Mouse (Mus musculus): ENCODE results near the gene Slc29a4. TPM values are rescaled to one million over a fixed set of nuclear protein-coding genes. Genes with fewer than 3 reads are reported as not detected.

The Slc29a4 gene
- polyA plus RNA-seq, 1 experiment from 2014 or later: 66.7 TPM

DNA sequence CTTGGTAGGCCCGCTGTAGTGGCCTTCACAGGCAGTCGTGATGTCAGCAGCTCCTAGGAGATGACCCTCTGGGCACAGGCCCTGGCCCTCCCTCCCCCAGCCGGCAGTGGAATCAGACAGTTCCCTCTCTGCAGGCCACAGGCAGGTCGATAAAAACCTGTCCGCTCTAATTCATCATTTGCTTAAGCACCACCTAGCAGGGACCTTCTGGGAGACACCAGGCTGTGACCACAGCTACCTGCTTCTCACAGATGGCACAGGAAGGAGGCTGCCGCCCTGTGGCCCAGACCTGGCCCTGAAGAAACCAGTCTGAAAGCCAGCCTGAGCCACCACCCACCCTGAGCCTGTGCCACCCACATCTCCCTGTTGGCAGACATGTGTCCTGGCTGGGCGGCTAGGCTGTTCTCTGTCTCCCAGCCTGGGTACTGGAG, 14.2 kb upstream of the Slc29a4 start:
- Histone ChIP-seq H3K4me1 (0 out of 2 replicates have a peak, but pooled peaks cover 6% of the 10 kb centered on the region), H3K9me3 (peaks cover 5% of the 10 kb centered on the region), H3K4me3 (no peak overlapping the region), H3K27ac (no peak overlapping the region), H3K27me3 (replicated peaks) (no peaks in the 10 kb centered on the region), H3K4me2 (replicated peaks) (no peak overlapping the region), H3K9ac (no peak overlapping the region), H3K36me3 (no peaks in the 10 kb centered on the region)
- 65% methylated on average over 7 of the region's 7 CpGs for WGBS
- ATAC-seq (ENCODE audit: low FRiP score, low read depth): no peak

DNA sequence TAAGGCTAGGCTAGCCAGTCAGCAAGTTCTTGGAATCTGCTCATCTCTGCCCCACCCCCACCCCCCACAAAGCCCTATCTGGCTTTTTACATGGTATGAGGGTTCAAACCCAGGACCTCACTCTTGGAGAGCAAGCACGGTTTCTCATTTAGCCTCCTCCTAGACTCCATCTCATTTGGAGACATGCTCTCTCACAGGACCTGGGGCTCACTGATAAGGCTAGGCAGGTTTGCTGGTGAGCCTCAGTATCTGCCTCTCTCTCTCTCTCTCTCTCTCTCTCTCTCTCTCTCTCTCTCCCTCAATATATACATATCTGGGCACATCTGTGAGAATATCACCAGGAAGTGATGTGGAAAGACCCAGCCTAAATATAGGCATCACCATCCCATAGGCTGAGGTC, 13.2 kb upstream of the Slc29a4 start:
- 93% methylated on average over 1 of the region's 1 CpGs for WGBS
- no peaks in the 10 kb centered on the region for H3K4me1 ChIP-seq
- peaks cover 8% of the 10 kb centered on the region for H3K9me3 ChIP-seq
- H3K27ac ChIP-seq: no peak overlapping the region
- H3K4me3 ChIP-seq: no peak overlapping the region
- H3K9ac ChIP-seq: no peak overlapping the region
- H3K4me2 ChIP-seq (replicated peaks): no peak overlapping the region
- H3K36me3 ChIP-seq: no peaks in the 10 kb centered on the region
- H3K27me3 ChIP-seq (replicated peaks): no peaks in the 10 kb centered on the region
- ATAC-seq (ENCODE audit: low FRiP score, low read depth): no peak

DNA sequence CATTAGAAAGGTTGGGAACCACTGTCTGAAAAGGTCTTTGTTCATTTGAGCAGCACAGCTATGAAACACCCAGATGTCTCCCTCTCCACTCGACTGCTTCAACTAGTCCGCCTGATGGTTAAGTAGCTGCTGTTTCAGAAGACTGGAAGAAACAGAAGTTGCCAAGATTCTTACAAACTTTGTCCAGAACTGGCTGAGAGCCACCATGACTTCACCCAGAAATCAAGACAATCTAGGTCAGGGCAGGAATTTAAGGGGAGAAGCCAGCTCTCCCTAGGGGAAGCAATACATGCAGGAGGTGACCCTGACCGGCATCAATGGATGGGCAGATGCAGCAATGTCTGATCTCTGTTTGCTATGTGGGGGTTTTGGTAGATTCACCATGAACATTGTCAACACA, 10.4 kb upstream of the Slc29a4 start:
- Histone ChIP-seq H3K27ac (no peak overlapping the region), H3K36me3 (no peaks in the 10 kb centered on the region), H3K4me1 (no peaks in the 10 kb centered on the region), H3K9me3 (peaks cover 8% of the 10 kb centered on the region), H3K27me3 (replicated peaks) (no peaks in the 10 kb centered on the region), H3K4me3 (no peak overlapping the region), H3K4me2 (replicated peaks) (no peak overlapping the region), H3K9ac (no peak overlapping the region)
- ATAC-seq (ENCODE audit: low FRiP score, low read depth): no peak
- 86% methylated on average over 3 of the region's 3 CpGs for WGBS

DNA sequence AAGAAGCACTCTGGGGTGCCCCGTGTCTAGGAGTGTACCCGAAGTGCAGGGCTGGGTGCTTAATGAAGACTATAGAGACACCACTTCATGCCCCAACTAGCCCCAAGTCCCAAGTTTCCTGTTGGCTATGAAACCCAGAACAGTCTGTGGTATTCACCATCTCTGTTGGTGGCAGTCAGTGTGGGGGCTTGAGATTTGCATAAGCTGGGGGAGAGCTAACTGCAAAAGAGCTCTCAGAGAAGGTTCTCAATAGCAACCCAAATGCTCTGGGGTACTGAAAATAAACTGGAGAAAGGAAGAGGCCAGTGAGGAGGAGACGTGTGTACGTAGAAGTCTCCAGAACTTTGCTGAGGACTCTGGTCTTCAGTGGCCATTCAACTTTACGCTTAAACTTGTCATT, 9.8 kb upstream of the Slc29a4 start:
- ATAC-seq (ENCODE audit: low FRiP score, low read depth): no peak
- peaks cover 8% of the 10 kb centered on the region for H3K9me3 ChIP-seq
- H3K36me3 ChIP-seq: no peaks in the 10 kb centered on the region
- H3K27me3 ChIP-seq (replicated peaks): no peaks in the 10 kb centered on the region
- WGBS: 89% methylated on average over 5 of the region's 5 CpGs
- no peak overlapping the region for H3K27ac ChIP-seq
- no peak overlapping the region for H3K9ac ChIP-seq
- H3K4me2 ChIP-seq (replicated peaks): no peak overlapping the region
- H3K4me3 ChIP-seq: no peak overlapping the region
- H3K4me1 ChIP-seq: no peaks in the 10 kb centered on the region

DNA sequence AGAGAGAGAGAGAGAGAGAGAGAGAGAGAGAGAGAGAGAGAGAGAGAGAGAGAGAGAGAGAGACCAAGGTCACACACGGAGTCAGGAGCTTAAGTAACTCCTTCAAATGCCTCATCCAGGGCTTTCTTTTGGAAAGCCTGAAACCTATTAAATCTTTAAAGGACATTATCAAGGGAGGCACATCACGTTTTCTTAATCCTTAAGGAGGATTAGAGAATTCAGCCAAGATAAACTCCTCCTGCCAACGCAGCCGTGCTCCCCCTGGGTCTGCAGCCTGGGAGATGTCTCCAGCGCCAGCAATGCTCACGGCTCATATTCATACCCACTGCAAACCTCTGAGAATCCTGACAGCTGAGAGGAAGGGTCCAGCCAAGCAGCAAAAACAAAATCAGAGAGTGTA, 3.4 kb upstream of the Slc29a4 start:
- 68% methylated on average over 6 of the region's 6 CpGs for whole genome bisulfite sequencing
- no peaks in the 10 kb centered on the region for H3K27me3 ChIP-seq (replicated peaks)
- H3K9ac ChIP-seq: no peak overlapping the region
- H3K27ac ChIP-seq: no peak overlapping the region
- H3K4me1 ChIP-seq: peaks cover 15% of the 10 kb centered on the region
- H3K9me3 ChIP-seq: no peaks in the 10 kb centered on the region
- ATAC-seq (ENCODE audit: low FRiP score, low read depth): no peak
- H3K4me3 ChIP-seq: no peak overlapping the region
- H3K36me3 ChIP-seq: no peaks in the 10 kb centered on the region
- H3K4me2 ChIP-seq (replicated peaks): no peak overlapping the region

DNA sequence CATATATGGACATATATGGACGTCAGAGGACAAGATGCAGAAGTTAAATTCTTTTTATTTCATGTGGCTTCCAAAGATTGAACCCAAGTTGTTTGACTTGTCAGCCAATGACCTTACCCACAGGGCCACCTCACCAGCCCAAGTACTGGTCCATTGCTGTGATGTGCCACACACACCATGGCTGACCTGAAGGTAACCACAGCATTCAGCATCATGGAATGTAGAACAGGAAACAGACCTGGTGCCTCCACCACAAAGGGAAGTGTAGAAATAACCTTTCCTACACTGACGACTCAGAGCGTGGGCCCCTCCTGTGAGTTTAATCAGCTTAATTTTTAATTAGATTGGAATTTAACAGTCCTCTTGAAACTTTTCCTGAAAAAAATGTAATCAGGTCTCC, 2.0 kb upstream of the Slc29a4 start:
- ATAC-seq (ENCODE audit: low FRiP score, low read depth): no peak
- no peak overlapping the region for H3K4me2 ChIP-seq (replicated peaks)
- 89% methylated on average over 3 of the region's 3 CpGs for WGBS
- H3K4me1 ChIP-seq: peaks cover 24% of the 10 kb centered on the region
- no peak overlapping the region for H3K4me3 ChIP-seq
- H3K27ac ChIP-seq: no peak overlapping the region
- no peak overlapping the region for H3K9ac ChIP-seq
- no peaks in the 10 kb centered on the region for H3K36me3 ChIP-seq
- no peaks in the 10 kb centered on the region for H3K9me3 ChIP-seq
- H3K27me3 ChIP-seq (replicated peaks): no peaks in the 10 kb centered on the region

DNA sequence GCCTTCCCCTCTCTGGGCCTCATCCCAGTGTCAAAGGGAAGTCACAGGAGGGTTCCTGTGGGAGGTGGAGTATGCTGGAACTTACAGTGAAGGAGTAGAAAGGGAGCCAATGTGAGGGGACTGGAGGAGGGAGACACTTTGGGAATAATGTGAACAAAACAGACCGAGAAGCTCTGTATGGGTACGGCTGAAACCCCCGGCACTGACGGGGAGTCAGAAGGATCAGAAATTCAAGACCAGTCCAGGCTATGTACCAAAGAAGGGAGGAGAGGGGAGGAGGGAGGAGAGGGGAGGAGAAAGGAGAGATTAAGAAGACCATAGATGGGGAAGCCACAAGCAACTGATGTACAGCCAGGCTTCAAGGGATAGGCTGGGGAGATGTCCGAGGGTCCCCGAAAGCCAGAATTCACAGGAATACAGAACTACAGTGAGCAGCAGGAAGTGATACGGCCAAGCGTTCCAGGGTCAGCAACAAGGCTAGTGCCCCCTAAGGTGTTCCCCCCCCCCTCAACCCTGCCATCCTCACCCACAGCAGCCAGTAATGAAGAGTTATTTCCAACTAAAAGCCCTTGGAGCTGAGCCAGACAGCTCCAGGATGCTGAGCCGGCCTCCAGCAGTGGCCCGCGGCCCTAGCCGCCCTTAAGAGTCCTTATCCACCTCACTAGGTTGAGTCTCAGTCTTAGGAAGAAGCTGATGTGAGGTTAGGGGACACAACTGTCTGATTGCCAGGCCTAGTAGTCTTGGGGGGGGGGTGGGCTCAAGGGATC, 842 bp downstream of the Slc29a4 start:
- H3K4me1 ChIP-seq: peaks cover 25% of the 10 kb centered on the region
- H3K4me2 ChIP-seq (replicated peaks): peak overlapping the region; percentile 20; the same call in 1 of the 2 replicates
- H3K9me3 ChIP-seq: no peaks in the 10 kb centered on the region
- no peak for ATAC-seq (ENCODE audit: low FRiP score, low read depth)
- H3K27ac ChIP-seq: no peak overlapping the region
- no peaks in the 10 kb centered on the region for H3K36me3 ChIP-seq
- WGBS: 67% methylated on average over 12 of the region's 12 CpGs
- H3K9ac ChIP-seq: no peak overlapping the region
- H3K4me3 ChIP-seq: no peak overlapping the region
- H3K27me3 ChIP-seq (replicated peaks): no peaks in the 10 kb centered on the region

DNA sequence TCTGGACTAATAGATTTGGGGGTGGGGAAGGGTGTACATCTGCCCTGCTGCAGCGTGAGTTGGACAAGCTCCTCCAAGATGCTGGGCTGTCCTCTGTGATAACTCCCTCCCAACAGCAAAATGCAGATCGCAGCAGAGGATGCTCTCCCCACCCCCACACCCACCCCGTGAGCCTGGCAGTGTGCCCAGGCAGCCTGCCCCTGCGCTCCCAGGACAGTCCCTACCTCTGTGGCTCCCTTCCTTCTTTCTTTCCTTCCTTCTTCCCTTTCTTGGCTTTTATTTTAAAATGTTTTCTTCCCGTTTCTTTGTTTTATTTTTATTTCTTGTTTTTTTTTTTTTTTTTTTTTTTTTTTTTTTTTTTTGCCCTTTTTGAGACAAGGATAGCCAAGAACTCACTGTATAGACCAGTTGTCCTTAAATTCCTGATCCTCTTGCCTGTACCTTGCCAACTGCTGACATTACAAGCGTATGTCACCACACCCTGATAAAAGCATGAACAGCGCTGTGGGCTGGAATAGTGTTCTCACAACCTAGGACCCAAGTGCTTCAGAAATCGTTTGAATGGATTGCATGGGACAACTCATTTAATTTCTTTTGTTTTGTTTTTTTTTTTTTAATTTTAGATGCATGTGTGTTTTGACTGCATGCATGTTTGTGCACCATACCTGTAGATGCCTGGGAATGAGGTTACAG, 1.6 kb downstream of the Slc29a4 start:
- Histone ChIP-seq H3K36me3 (no peaks in the 10 kb centered on the region), H3K9ac (no peak overlapping the region), H3K9me3 (no peaks in the 10 kb centered on the region), H3K4me3 (no peak overlapping the region), H3K27me3 (replicated peaks) (no peaks in the 10 kb centered on the region), H3K4me1 (peaks cover 25% of the 10 kb centered on the region), H3K27ac (no peak overlapping the region), H3K4me2 (replicated peaks) (peak overlapping the region; percentile 20; the same call in 1 of the 2 replicates)
- 57% methylated on average over 8 of the region's 8 CpGs for WGBS
- ATAC-seq (ENCODE audit: low FRiP score, low read depth): no peak

DNA sequence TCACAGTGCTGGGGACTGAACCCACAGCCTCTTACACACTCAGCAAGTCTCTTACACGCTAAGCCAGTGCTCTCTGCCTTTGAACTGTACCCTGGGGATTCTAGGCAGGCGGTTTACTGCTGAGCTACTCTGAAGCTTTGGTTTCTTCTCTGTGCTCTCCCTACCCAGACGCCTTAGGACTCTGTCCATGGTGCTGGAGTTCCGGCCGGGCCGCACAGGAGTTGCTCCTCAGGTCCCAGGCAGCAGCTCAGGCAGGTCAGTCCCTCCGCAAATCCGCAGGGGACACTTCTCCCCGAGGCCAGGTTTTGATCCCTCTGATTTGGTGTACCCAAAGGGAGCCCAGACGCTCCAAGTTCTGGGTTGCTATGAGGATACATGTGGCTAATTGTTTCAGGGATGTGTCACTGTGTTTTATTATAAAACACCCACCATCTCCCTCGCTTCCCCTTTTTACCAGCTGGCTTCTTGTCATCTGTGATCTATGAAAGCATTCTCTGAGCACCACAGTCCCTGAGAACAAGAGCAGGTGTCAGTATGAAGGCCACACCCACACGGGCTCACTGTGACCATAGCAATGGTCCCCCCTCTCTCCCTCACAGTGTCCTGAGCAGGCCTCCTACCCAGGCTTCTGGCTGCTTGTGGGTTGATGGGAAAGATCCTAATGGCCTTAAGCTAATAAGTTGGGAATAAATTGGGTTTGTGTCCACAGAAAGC, 2.5 kb downstream of the Slc29a4 start:
- H3K4me1 ChIP-seq: peaks cover 25% of the 10 kb centered on the region
- no peak overlapping the region for H3K27ac ChIP-seq

DNA sequence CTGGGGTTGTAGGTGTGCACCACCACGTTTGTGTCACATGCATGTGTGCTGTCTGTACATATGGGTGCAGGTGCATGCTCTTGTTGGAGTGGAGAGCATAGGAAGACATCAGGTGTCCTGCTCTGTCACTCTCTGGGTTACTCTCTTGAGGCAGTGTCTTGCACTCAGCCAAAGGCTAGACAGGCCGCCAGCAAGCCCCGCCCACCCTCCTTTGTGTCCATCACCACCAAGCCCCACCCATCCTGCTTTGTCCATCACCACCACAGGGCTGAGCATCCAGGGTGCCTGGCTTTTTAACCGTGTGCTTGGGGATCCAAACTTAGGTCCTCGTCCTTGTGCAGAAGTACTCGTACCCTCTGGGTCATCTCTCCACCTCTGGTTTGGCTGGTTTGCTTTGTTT, 3.9 kb downstream of the Slc29a4 start:
- Histone ChIP-seq H3K4me2 (replicated peaks) (no peak overlapping the region), H3K4me3 (no peak overlapping the region), H3K36me3 (no peaks in the 10 kb centered on the region), H3K4me1 (peaks cover 25% of the 10 kb centered on the region), H3K9me3 (no peaks in the 10 kb centered on the region), H3K27ac (no peak overlapping the region), H3K27me3 (replicated peaks) (peaks cover 13% of the 10 kb centered on the region), H3K9ac (no peak overlapping the region)
- 36% methylated on average over 6 of the region's 6 CpGs for WGBS
- no peak for ATAC-seq (ENCODE audit: low FRiP score, low read depth)

More for the DNA sequence above, 2.5 kb downstream of the Slc29a4 start:
- WGBS: 9% methylated on average over 12 of the region's 12 CpGs
- H3K27me3 ChIP-seq (replicated peaks): no peaks in the 10 kb centered on the region
- H3K4me2 ChIP-seq (replicated peaks): no peak overlapping the region
- no peak overlapping the region for H3K4me3 ChIP-seq
- no peak overlapping the region for H3K9ac ChIP-seq
- H3K9me3 ChIP-seq: no peaks in the 10 kb centered on the region
- no peaks in the 10 kb centered on the region for H3K36me3 ChIP-seq
- ATAC-seq (ENCODE audit: low FRiP score, low read depth): no peak

DNA sequence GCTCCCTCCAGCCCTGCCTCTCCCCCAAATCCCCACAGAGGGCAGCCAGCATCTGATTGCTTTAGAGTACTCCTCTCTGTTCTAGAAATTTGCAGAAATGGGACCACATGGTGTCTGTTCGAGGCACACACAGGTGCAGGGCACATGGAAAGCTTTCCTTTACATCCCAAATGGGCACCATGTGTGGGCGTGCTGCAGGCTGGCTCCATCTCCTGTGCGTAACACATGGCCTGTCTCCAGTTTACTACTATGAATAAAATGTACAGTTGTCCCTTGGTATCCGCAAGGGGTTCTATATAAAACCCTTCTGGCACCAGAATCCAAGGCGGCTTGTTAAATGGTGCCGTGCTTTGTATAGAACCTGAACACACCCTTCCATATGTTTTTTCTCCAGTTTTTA, 4.6 kb downstream of the Slc29a4 start:
- H3K9ac ChIP-seq: no peak overlapping the region
- H3K4me3 ChIP-seq: no peak overlapping the region
- H3K4me2 ChIP-seq (replicated peaks): no peak overlapping the region
- H3K9me3 ChIP-seq: no peaks in the 10 kb centered on the region
- WGBS: 87% methylated on average over 6 of the region's 6 CpGs
- no peak for ATAC-seq (ENCODE audit: low FRiP score, low read depth)
- no peaks in the 10 kb centered on the region for H3K36me3 ChIP-seq
- H3K27ac ChIP-seq: no peak overlapping the region
- H3K27me3 ChIP-seq (replicated peaks): peaks cover 18% of the 10 kb centered on the region
- H3K4me1 ChIP-seq: peaks cover 31% of the 10 kb centered on the region

DNA sequence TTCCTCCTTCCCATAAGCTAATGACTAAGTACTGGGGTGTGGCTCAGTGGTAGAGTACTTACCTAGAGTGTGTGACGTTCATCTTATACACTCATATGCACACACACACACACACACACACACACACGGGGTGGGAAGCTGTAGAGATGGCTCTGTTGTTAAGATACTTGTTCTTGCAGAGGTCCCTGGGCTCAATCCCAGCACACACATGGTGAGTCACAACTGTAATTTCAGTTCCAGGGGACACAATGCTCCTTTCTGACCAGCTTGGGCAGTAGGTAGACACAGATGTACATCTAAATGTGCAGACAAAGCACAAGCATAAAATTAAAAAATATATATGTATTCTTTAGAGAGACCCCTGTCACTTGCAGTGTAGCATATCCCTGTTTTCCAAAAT, 5.4 kb downstream of the Slc29a4 start:
- peaks cover 18% of the 10 kb centered on the region for H3K27me3 ChIP-seq (replicated peaks)
- ATAC-seq (ENCODE audit: low FRiP score, low read depth): no peak
- no peak overlapping the region for H3K27ac ChIP-seq
- WGBS: 61% methylated on average over 2 of the region's 2 CpGs
- H3K36me3 ChIP-seq: no peaks in the 10 kb centered on the region
- H3K4me2 ChIP-seq (replicated peaks): no peak overlapping the region
- H3K4me3 ChIP-seq: no peak overlapping the region
- peaks cover 30% of the 10 kb centered on the region for H3K4me1 ChIP-seq
- H3K9me3 ChIP-seq: no peaks in the 10 kb centered on the region
- H3K9ac ChIP-seq: no peak overlapping the region

Data from neural tube, embryonic 12.5 days (tissue).